Comparison of ENCODE assay signal across 11 mouse cellular contexts in the genomic region with DNA sequence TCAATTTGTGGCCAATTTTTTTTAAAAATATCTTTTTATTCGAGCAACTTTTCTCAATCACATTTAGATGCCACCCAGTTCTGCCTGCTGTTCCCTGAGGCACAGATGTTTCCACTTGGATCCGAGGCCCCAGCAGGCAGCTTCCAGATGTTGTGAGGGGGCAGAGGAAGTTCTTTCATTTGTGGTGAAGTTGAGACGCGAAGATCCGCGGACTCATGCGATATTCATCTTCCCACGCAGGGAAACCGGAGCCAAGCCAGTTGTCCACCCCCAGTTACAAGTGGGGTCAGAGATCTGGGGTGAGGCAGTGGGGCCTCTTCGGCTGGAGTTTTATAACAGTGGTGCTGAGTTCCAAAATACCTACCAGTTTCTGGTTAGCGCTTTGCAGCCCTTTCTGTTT.
A peak's percentile ranks its signal among the peaks of the same experiment; 100 is the strongest.
DNase-seq lines count a peak whose midpoint lies in the region; ATAC-seq and TF ChIP-seq lines count a peak whose summit lies in the region.
"Had no signal": no experiment of that assay in that cellular context is flagged by ENCODE, and none has a peak within 500 bp of the region (broad histone marks: within the 10 kb centered on the region; RNA-seq: fewer than 3 reads in every experiment).

No protein-coding gene starts in this region.

- H3K27me3 ChIP-seq in intestine, embryonic 14.5 days (replicated peaks; ENCODE audit: control insufficient read depth, insufficient read depth, low read length): no peaks in the 10 kb centered on the region
- H3K27me3 ChIP-seq in intestine, embryonic 16.5 days (replicated peaks; ENCODE audit: control insufficient read depth, insufficient read depth, low read length): no peaks in the 10 kb centered on the region
- H3K27me3 ChIP-seq in limb, embryonic 14.5 days (ENCODE audit: control insufficient read depth, insufficient read depth, low read length): 0 out of 2 replicates have a peak, but pooled peaks cover 14% of the 10 kb centered on the region
- H3K27me3 ChIP-seq: forebrain, embryonic 15.5 days; Patski had no signal

- H3K9me3 ChIP-seq in intestine, embryonic 14.5 days (ENCODE audit: control insufficient read depth, low read length): no peaks in the 10 kb centered on the region
- H3K9me3 ChIP-seq in intestine, embryonic 16.5 days (ENCODE audit: control insufficient read depth, low read length): no peaks in the 10 kb centered on the region
- H3K9me3 ChIP-seq in limb, embryonic 14.5 days (ENCODE audit: control insufficient read depth, low read length): no peaks in the 10 kb centered on the region
- H3K9me3 ChIP-seq: forebrain, embryonic 15.5 days had no signal

- no peak overlapping the region for H3K9ac ChIP-seq in intestine, embryonic 14.5 days (ENCODE audit: low read length)
- no peak overlapping the region for H3K9ac ChIP-seq in intestine, embryonic 16.5 days (ENCODE audit: low read depth, low read length)
- H3K9ac ChIP-seq in limb, embryonic 14.5 days (ENCODE audit: low read depth, low read length, severe bottlenecking): no peak overlapping the region
- H3K9ac ChIP-seq: forebrain, embryonic 15.5 days had no signal

- H3K4me2 ChIP-seq in intestine, embryonic 14.5 days (ENCODE audit: low read length): peak overlapping the region; percentile 16; the same call in 1 of the 2 replicates
- H3K4me2 ChIP-seq in intestine, embryonic 16.5 days (ENCODE audit: low read depth, low read length): no peak overlapping the region
- 0 out of 2 replicates have a peak overlapping the region, but pooled peaks have one; percentile 24 for H3K4me2 ChIP-seq in limb, embryonic 14.5 days (replicated peaks; ENCODE audit: low read depth, low read length, severe bottlenecking)
- H3K4me2 ChIP-seq: forebrain, embryonic 15.5 days had no signal

- 38% methylated on average over 11 of the region's 11 CpGs for WGBS in intestine, embryonic 14.5 days
- 55% methylated on average over 11 of the region's 11 CpGs for WGBS in intestine, embryonic 16.5 days
- WGBS in limb, embryonic 14.5 days: 11% methylated on average over 11 of the region's 11 CpGs

- TF ChIP-seq POLR2A in limb, embryonic 14.5 days (IDR thresholded peaks at IDR 0.05; ENCODE audit: borderline replicate concordance, extremely low read depth, insufficient read depth, insufficient read length): no peak

- H3K36me3 ChIP-seq in intestine, embryonic 14.5 days (ENCODE audit: control insufficient read depth, insufficient read depth, low read length): no peaks in the 10 kb centered on the region
- no peaks in the 10 kb centered on the region for H3K36me3 ChIP-seq in intestine, embryonic 16.5 days (ENCODE audit: control insufficient read depth, insufficient read depth, low read length)
- no peaks in the 10 kb centered on the region for H3K36me3 ChIP-seq in limb, embryonic 14.5 days (ENCODE audit: control insufficient read depth, insufficient read depth, low read length)
- H3K36me3 ChIP-seq: forebrain, embryonic 15.5 days had no signal

- ATAC-seq in intestine, embryonic 14.5 days (replicated peaks; ENCODE audit: low FRiP score, low TSS enrichment, low read depth): no peak
- ATAC-seq in intestine, embryonic 16.5 days: no peak
- no peak for ATAC-seq in limb, embryonic 14.5 days (ENCODE audit: low FRiP score, low read depth)
- no peak for ATAC-seq in erythroblast, adult 5-6 weeks (replicated peaks; ENCODE audit: low FRiP score, poor library complexity, severe bottlenecking)
- ATAC-seq: forebrain, embryonic 15.5 days; midbrain, embryonic 16.5 days had no signal

- DNase-seq in intestine, embryonic 14.5 days (ENCODE audit: low spot score): no peak
- DNase-seq in embryo, embryonic 10.5 days (ENCODE audit: low spot score): peak; percentile 33
- peak; percentile 66 for DNase-seq in fibroblast of lung, adult 2 months (ENCODE audit: low read depth)
- no peak for DNase-seq in limb, embryonic 14.5 days (ENCODE audit: low spot score)
- DNase-seq in adrenal gland, postnatal 10 days: no peak
- DNase-seq: thymus, postnatal 4 days had no signal

- H3K27ac ChIP-seq in intestine, embryonic 14.5 days (ENCODE audit: low read depth): no peak overlapping the region
- H3K27ac ChIP-seq in intestine, embryonic 16.5 days (ENCODE audit: low read length): no peak overlapping the region
- H3K27ac ChIP-seq in limb, embryonic 14.5 days (replicated peaks; ENCODE audit: low read depth, low read length): no peak overlapping the region
- H3K27ac ChIP-seq: forebrain, embryonic 15.5 days had no signal

- H3K4me3 ChIP-seq in intestine, embryonic 14.5 days (ENCODE audit: low read depth, low read length): no peak overlapping the region
- H3K4me3 ChIP-seq in intestine, embryonic 16.5 days (ENCODE audit: low read length): no peak overlapping the region
- no peak overlapping the region for H3K4me3 ChIP-seq in limb, embryonic 14.5 days (replicated peaks; ENCODE audit: low read length)
- H3K4me3 ChIP-seq: forebrain, embryonic 15.5 days had no signal

- H3K4me1 ChIP-seq in intestine, embryonic 14.5 days (replicated peaks; ENCODE audit: control insufficient read depth, insufficient read depth, low read length): peaks cover 9% of the 10 kb centered on the region; the same call in 1 of the 2 replicates
- no peaks in the 10 kb centered on the region for H3K4me1 ChIP-seq in intestine, embryonic 16.5 days (ENCODE audit: control insufficient read depth, insufficient read depth, low read length)
- H3K4me1 ChIP-seq in limb, embryonic 14.5 days (ENCODE audit: control insufficient read depth, insufficient read depth, low read length): peaks cover 14% of the 10 kb centered on the region

Comparison
In these comparisons a context has a peak if more than half of its experiments do, and no peak if none do; other contexts are left out.
1. DNase-seq: peak in embryo, embryonic 10.5 days (single experiment) and fibroblast of lung, adult 2 months (single experiment); none in intestine, embryonic 14.5 days (single experiment), limb, embryonic 14.5 days (single experiment) and adrenal gland, postnatal 10 days (single experiment).